Mouse (Mus musculus) left cerebral cortex, postnatal 36 days (tissue): ENCODE results near the gene Col6a1. TPM values are rescaled to one million over a fixed set of nuclear protein-coding genes. Genes with fewer than 3 reads are reported as not detected.
A peak's percentile ranks its signal among the peaks of the same experiment; 100 is the strongest.
"Not testable (repeated sequence)": the region's sequence is repeated elsewhere in the genome, so short reads cannot be mapped to it uniquely, and the experiment has no call there.

Experiments
- DNase-seq, 2 experiments: peaks; one replicate each; pipeline ENCODE4 v3.0.0; 2021 to 2022; ENCODE audit warnings: low spot score in 2 of 2, mixed read lengths in 1 of 2
- intact Hi-C: fragments of 180-260 bp; cut with DNase I; formaldehyde crosslinking; loops from one replicate; pipeline ENCODE4 v1.15.1; 2025
- total RNA-seq, 2 experiments: library from RNA; stranded (reverse); gene quantifications; 2 replicates each; pipeline ENCODE4 v1.2.3; 2021

The Col6a1 gene
- 10 to 100 TPM; 31.3 to 57.3 TPM for total RNA-seq

DNA sequence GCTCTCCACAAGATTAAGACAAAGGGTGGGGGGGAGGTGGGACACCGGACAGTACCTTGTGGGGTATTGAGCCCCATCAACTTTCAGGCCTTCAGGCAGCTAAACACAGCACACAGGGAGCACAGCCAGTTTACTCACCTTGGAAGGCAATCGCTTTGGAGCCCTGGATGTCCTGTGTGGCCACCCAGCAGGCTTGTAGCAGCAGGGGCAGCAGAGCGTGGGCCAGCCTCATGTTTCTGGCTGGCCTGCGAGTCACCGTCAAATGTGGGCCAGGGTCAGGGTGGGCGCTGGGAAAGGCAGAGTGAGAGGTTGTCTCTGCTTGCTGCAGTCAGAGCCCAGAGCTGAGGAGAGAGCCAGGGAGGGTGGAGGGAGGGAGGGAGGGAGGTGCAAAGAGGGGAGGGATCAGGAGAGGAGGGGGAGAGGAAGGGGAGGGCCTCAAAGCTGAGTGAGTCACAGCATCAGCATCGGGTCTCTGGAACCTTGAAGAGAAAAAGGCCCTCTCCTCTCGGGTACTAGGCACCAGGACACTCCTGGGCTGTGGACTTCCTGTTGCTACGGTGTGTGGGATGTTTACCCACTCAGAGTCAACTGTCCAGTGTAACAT is at the start of gene Col6a1:
TSS of gene Col6a1 (minus strand) at position 487 of the 604 bp plus-strand sequence.
- intact Hi-C loops, result no loop called here
- no peak for DNase-seq

DNA sequence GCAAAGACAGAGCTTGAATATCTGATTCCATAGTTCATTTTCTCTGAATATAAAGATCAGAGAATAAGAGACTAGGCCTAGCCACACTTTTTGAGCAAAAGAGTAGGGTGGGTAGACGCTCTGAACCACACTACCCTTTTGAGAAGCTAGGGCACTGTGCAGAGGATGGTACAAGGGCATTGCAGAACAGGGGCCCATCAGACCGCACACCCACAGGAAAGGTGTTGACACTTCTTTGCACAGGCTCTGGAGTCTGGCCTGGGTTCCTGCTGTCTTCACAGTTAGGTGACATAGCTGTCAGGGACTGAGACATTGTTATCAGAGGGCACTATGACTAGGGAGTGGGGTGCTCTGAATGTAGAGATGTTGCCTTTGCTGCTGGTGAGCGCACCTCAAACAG is 45.7 kb upstream of the Col6a1 start:
- intact Hi-C loops, result no loop called here
- DNase-seq, result no peak

DNA sequence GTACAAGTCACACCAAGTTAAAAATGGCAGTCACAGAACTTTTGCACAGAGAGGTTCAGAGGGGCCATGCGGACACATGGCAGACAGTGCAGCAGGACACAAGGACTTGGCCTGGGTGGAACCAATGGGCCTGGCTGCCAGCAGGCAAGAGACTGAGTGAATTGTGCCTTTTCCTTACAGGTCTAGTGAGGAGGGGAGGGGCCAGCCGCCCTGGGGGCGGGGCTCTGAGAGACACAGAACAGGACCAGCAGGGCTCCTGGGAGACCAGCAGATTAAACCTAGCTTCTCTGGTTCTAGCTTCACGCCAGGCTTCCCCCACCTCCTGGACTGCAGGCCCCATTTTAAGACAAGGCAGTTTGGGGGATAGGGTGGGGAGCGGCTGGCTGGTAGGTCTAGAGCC is 45.1 kb upstream of the Col6a1 start:
- DNase-seq, result no peak
- intact Hi-C loops, result no loop called here

DNA sequence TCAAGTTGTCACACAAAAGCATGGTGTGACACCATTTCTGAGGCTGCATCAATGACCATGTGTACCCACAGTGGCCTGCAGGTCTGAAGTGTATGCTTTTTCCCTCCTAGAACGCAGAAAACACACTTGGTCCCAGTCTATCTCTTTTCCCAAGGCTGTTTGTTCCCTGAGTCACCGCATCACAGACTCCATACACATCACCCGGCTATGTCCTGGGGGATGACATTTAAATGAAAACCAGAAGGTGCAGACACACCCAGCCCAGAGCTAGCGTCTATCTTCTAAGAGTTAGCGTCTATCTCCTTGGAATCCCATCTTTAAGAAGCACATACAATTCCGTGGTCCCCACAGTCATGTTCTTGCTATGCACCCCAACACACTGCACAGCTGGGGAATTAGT is 43.6 kb upstream of the Col6a1 start:
- no peak for DNase-seq
- intact Hi-C loops, result no loop called here

DNA sequence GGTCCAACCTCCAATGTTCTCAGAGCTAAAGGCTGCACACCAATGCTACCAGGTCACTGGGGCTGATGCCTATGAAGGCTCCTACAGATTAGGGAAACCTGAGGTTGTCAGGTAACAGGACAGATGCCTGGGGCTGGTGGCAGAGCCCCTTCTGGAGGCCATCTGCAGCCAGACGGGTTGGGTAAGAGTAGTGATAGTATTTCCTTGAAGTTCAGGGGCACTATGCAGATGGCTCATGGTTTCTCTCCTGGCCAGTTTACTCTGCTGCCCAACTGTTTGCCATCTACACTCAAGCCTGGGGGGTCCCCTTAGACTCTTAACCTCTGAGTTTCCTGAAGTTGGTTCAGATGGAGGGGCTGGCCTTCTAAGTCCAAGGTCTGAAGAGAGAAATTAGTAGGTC is 40.2 kb upstream of the Col6a1 start:
- no peak for DNase-seq
- intact Hi-C loops, result no loop called here

DNA sequence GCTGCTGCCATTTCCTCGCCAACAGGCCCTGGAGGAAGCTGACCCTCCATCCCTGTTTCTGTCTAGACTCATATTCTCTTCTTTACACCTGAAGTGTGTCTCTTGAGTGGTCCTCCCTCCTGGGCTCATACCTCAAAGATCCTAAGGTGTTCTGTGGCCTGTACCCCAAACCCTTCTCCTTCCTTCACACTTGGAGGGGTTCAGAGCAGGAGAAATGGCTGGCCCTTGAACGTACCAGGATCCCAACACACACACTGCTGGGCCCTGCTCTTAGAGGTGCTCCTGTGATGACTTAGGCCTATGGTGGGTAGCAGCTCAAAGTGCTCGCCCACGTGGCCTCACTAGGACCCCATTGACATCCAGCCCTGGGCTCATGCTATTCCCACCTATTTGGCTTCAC is 39.0 kb upstream of the Col6a1 start:
- intact Hi-C loops, result no loop called here
- no peak for DNase-seq

DNA sequence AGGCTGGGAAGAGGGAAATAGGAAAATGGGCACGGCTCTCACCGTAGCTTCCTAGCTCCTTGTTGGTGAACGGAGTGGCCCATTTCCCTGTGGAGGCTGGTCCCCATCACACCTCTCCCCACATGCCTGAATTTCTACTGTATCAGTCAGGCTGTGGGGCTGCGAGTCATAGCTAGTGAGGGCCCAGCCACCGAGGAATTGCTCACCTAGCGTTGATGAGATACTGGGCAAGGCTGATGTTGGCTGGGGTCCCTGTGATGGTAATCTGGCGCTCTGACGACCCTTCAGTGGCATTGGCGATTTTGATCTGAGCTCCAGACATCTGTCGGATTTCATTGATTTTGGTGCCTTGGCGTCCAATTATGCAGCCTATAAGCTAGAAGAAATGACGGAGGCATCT is 37.0 kb upstream of the Col6a1 start:
- DNase-seq, result no peak
- intact Hi-C loops, result no loop called here

DNA sequence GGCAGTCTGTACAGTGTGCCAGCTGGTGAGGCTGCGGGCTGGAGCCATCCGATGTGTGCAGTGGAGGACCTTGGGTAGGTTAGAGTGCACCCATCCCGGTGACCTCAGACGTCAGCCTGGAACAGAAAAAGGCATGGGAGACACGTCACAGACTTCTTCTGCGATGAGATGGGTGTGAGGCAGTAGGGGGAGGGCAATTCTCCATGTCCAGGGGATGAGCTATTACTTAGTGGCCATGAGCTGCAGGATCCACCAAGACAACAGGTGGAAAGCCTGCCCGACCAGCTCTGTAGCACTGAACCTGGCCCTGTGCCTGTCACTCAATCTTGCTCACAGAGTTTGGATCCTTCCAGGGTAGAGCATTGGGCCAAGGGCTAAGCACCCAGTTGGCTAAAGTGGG is 36.4 kb upstream of the Col6a1 start:
- DNase-seq, result no peak
- intact Hi-C loops, result no loop called here

DNA sequence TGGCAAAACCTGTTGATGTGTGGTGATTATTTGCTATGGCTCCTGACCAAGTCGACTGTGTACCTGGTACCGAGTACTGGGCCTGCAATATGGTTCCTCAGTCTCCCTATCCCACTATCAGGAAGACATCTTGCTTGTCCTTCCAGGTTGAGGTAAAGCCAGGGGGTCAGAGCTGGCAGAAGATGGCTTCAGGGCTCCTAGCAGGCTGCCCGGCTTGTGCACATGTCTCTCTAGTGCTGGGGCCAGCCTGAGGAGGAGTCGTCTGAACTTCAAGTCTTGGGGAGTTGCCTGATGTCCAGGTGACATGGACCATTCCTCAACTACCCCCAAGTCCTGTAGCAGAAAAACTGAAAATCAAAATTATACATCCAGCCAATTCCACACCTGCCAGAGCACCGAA is 33.9 kb upstream of the Col6a1 start:
- intact Hi-C loops, result no loop called here
- DNase-seq, result no peak

DNA sequence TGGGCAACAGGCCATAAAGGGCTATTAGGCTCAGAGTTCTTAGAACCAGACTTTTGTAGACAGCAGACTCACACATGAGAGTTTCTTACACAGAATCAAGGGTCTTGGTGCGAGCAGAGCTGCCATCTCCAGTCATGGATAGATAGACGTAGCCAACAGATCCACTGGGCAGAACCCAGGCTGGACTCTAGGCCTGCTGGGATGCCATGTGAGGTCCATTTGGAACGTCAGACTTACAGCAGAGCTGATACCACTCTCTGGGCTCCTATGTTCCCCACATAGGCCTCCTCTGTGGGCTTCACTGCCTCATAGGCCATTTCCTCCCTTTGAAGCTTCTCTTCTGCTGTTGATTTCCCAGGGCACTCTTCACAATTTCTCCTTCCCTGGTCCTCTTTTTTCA is 27.7 kb upstream of the Col6a1 start:
- intact Hi-C loops, result no loop called here
- no peak for DNase-seq

DNA sequence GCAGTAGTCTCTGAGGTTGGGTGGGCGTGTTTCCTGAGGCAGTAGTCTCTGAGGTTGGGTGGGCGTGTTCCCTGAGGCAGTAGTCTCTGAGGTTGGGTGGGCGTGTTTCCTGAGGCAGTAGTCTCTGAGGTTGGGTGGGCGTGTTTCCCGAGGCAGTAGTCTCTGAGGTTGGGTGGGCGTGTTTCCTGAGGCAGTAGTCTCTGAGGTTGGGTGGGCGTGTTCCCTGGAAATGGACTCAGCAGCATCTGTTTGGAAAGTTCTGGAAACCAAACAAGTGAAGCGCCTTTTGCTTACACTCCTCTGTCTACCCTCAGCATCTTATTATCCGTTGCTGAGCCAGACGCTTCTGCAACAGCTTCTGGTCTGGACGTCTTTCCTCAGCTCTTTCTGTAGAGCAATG is 18.3 kb upstream of the Col6a1 start:
- intact Hi-C loops, result not testable (repeated sequence)

DNA sequence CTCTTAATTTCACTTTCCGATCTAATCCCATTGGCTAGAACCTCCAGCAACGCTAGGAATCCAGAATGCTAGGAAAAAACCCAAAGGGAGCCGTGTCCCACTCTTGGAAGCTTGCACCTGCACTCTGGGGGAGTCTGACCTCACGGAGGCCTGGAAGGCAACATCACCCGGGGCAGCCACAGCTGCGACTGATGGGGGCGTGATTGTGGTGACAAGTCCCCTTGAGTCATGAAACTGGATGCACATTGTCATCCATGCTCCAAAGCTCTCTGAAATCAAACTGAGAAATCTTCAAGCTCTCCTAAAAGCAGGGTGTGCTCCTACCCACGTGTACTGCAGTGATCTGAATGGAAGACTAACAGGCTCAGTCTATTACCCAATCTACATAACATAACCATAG is 10.8 kb upstream of the Col6a1 start:
- DNase-seq, result no peak

More for the DNA sequence above, 18.3 kb upstream of the Col6a1 start:
- DNase-seq, result peak; percentile 53 to 74

DNA sequence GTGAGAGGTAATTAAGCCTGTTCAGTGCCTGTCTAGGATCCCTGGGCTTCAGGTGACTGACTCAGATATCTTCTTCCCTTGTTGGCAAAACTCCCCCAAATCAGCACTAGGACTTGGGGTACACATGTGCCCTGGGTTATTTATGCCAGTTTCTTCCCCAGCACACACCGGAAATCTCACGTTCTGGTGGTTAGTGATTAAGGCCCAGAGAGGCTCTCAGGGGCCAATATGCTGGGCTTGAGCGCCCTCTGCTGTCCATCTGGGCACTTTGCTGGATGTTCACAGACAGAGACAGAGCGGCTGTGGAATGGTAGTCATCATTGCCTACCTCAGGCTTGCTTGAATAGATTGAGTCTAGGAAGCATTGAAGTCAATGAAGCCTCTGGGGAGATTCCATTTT is 9.0 kb upstream of the Col6a1 start:
- peak; percentile 77 to 86 for DNase-seq
- intact Hi-C loops, result loop anchor here (2.0 to 5.0 kb wide), 4 partner anchors 112 to 268 kb away; partner anchors contain the start of genes Col6a2, Lss, Mcm3ap and Ybey

More for the DNA sequence above, 10.8 kb upstream of the Col6a1 start:
- intact Hi-C loops, result loop anchor here (5.0 kb wide), 1 partner anchor 269 kb away; the partner anchor contains the start of genes Mcm3ap and Ybey

DNA sequence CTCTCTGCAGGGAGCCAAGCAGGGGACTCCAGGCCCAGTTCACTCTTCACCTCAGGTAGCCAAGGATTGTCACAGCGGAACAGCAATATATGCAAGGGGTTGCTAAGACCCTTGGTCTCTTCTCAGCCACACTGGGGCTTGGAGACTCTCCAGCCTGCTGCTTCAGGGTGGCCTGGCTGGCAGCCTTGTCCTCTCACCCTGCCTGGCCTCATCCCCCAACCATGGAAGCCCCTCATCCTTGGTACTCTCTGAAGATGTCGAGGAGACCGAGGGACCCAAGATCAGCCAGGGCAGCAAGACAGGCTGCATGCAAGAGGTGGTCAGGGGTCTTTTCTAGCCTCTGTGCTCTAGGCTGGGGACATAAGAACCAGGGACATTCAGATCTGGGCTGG is 7.7 kb upstream of the Col6a1 start:
- intact Hi-C loops, result loop anchor here (2.0 to 5.0 kb wide), 3 partner anchors 111 to 201 kb away; partner anchors contain the start of genes Col6a2 and Lss
- no peak for DNase-seq

DNA sequence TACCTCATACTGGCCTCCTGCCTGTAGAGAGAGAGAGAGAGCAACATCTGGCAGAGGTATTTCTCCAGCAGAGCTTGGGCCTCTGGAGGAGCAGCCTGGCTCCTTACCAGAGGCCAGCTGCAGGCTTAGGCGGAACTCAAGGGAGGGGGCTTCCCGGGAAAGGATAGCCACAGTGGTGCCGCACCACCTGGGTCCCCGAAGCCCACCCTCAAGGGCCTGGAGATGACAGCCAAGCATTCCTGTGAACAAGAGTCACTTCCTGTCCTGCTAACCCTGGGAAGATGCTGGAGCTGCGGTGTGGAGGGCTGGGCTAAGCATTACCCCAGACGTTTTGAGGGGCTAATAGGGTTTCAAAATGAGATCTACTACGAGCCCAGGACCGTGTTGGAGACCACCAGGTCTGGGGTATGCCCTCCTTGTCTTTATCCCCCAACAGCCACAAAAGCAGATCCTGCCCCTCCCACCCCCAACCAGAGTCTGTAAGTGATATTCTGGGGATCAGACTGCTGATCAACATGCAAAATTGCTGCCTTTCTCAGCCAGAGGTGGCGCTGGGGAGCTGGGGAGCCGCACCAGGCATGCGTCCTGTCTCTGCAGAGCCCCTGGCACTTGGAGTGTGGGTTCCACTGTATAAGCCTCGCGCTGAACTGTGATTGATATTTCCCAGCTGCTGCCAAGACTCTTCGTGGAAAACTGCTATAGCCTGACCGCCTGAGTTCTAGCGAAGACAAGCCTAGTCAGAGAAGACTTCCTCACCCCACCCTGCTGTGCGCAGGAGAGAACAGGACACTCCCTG is 7.1 kb upstream of the Col6a1 start:
- DNase-seq, result peak; percentile 70 to 71
- intact Hi-C loops, result loop anchor here (5.0 kb wide), 2 partner anchors 181 to 201 kb away; partner anchors contain the start of gene Lss

DNA sequence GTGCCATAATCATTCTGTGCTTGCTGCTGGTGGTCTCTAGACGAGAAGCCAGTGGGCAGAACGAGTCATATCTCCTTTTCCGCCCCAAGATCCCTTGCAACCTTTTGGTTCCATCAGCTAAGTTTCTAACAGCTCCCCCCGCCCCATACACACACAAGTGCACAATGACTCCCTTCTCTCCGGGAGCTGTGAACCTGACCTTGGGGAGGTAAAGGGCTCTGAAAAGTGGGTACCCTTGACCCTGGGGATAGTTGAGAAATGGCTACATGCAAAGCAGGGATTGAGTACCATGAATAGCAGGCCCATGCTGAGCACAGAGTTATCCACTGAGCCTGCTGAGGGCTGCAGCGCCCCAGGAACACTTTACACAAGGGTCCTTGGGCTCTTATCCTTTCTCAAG is 6.4 kb upstream of the Col6a1 start:
- no peak for DNase-seq
- intact Hi-C loops, result loop anchor here (5.0 kb wide), 2 partner anchors 180 to 200 kb away; partner anchors contain the start of gene Lss

DNA sequence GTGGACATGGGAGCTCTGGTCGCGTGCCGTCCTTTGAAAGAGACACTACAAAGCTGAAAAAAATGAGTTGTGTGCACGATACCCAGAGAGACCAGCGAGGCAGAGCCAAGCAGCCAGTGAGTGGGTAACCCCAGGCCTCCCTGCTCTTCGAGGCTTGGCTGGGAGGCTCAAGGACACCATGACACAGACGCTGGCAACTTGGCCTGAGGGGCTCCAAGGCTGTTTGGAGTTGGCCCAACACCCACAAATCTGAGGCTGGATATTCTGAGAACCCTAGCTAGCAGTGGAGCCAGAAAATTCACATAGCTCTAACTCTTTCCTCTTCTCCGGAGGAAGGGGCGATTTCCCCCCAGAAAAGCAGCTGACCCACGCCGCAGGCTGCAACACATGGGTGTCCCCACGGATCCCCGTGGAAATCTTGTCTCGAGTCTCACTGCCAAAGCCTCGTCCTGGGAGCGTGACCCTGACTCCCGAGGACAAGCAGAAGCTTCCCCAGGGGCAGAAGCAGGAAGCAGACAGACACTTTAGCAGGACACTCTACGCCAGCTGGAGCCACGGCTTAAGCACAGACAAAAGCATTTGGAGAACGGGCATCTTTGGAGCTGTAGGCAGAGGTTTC is 5.8 kb upstream of the Col6a1 start:
- DNase-seq, result no peak

DNA sequence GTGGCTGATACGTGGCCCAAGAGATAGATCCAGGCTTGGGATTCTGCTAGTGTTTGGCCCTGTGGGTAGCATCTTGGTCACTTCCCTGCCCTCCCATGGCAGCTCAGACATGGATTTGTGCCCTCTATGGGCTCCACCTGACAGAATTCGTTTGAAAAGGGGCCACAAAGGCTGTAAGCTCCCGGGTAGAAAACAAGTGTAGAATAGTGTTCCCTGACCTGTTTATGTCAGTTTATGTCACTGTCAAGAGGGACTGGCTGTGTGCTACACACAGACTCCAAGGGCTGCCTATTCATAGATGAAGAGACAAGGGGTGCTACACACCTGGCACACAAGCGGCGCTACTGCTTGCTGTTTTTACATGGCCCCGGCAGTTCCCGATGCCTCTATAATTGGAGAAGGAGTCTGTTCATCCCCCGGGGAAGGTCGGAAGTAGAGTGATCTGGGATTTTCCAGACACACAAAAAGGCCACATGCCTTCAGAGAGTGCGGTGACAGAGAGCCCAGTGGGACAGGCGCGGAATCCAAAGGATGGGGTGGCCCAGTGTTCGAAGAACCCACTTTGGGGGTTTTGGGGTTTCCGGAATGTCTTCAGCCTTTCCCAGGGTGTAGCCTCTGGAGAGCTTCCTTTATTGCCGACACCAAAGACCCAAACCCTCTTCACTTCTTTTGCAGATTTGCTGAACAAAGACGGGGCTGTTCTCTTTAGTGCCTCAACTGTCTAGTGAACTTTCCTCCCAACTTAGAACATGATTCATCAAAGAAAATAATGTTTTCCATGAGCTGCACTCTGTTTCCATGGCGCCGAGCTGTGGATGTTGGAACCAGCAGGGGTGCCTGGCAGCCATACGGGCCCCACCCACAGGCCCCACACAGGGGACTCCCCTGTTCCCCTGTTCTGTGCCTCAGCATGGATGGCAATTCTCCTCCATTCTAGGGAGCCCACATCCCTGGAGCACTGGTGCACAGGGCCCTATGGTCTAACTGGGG is 4.0 kb upstream of the Col6a1 start:
- intact Hi-C loops, result loop anchor here (5.0 kb wide), 2 partner anchors 178 to 198 kb away; partner anchors contain the start of gene Lss
- DNase-seq, result peak; percentile 69 to 76

More for the DNA sequence above, 5.8 kb upstream of the Col6a1 start:
- intact Hi-C loops, result loop anchor here (5.0 kb wide), 2 partner anchors 179 to 199 kb away; partner anchors contain the start of gene Lss

DNA sequence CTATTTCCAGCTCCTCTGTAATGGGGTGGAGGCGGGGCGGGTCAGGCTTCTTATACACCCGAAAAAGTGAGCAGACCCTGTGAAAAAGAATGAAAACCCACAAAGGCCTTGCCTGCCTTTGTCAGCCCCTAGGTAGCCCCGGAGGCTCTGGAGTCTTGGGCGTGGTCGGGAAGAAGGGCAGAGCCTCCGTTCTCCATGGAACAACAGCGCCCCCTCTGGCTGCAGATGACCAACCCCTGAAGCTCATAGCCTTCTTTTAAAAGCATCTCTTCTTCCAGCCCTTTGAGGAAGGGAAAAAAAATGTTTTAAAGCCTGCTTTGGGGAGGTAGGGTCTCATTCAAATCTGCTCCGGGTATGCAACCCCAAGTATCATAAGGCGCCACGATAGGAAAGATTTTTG is 2.4 kb upstream of the Col6a1 start:
- intact Hi-C loops, result no loop called here
- DNase-seq, result peak; percentile 42 to 52
